Mouse (Mus musculus) gastrocnemius, postnatal 10 days (tissue): ENCODE results near the gene Slc46a3. TPM values are rescaled to one million over a fixed set of nuclear protein-coding genes. Genes with fewer than 3 reads are reported as not detected.
A peak's percentile ranks its signal among the peaks of the same experiment; 100 is the strongest.
"Not testable (repeated sequence)": the region's sequence is repeated elsewhere in the genome, so short reads cannot be mapped to it uniquely, and the experiment has no call there.

Source experiments
- DNase-seq: peaks from one replicate; pipeline ENCODE4 v3.0.0; 2021; ENCODE audit warnings: mixed read lengths
- long read RNA-seq, 2 experiments: library from polyadenylated mRNA; stranded (forward); transcript quantifications; one replicate each; pipeline ENCODE4 v2.0.0; 2021
- total RNA-seq, 2 experiments: library from RNA; stranded (reverse); gene quantifications; 2 replicates each; pipeline ENCODE4 v1.2.3; 2021

Slc46a3 gene
- total RNA-seq, result 1 to 10 TPM; 3.7 to 4.2 TPM
- long read RNA-seq, experiment 1, partial matches to known transcripts, result 0 of 3 reads
- long read RNA-seq, experiment 1, other reads (novel, unspliced or antisense), result 0 of 3 reads
- long read RNA-seq, experiment 2, partial matches to known transcripts, result 0 of 2 reads
- long read RNA-seq, experiment 2, other reads (novel, unspliced or antisense), result 1 of 2 reads

- peak; percentile 90 for DNase-seq
Observed at GRCm38 (mm10) chr5:147894455-147895076, at the start of gene Slc46a3. Slc46a3 (minus strand) TSS chr5:147894815.

DNA sequence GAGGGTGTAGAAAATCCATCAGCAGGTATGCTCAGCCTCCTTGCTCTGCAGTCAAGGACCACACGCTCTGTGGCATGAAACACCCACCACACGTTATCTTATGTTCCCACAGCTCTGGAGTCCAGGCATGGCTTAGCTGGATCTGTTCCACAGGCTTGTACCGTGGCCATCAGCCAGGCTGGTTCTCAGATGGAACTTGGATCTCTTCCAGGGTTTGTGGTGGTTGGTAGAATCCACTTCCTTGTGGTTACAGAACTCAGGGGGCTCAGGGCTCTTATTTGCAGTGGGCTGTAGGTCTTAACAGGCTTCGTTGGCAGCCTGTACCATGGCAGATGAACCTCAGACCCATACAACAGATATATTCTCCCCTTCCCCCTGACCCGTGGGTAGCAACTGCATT is 44.6 kb upstream of the Slc46a3 start:
- DNase-seq, result no peak

DNA sequence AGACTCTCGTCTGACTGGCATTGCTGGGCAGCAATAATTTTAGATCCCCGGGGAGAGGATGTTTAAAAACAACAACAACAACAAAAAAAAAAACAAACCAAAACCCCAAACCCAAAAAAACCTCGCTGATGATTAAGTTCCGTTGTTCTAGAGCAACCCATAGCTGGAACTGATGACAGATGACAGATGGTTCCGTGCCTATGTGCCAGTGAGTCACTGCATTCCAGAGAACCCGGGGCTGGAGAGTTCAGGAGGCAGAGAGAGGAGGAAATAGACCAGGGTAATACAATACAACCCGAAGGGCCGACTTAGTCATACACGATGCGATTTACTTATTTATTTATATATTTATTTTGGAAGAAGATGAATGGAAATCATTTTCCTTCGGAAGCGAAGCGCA is 40.5 kb upstream of the Slc46a3 start:
- DNase-seq, result no peak

DNA sequence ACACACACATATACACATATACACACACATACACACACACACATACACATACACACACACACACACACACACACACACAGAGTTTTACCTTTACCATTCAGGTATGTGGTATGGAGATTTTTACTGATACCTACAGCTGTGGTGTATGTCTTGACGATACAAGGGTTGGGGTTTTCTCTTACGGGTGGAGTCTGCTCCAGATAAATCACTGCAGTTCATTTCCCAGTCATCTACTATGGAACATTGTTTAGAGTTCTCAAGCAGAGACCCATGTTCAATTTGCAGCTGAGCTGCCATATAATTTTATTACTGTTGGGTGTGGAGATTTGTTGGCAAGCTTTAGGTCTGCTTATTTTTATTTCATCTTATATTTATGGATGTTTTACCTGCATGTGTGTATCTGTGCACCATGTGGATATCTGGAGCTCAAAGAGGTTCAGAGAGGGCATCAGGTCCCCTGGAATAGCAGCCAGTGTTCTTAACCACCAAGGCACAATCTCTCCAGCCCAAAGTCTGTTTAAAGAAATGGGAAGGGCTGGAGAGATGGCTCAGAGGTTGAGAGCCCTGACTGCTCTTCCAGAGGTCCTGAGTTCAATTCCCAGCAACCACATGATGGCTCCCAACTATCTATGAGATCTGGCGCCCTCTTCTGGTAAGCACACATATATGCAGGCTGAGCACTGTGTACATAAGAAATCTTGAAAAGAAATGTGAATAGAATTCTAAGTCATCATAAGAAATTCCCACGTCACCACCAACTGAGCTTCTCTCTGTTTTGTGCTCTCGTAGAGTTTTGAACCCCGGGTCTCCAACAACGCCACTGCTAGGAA is 34.3 kb upstream of the Slc46a3 start:
- DNase-seq, result no peak

DNA sequence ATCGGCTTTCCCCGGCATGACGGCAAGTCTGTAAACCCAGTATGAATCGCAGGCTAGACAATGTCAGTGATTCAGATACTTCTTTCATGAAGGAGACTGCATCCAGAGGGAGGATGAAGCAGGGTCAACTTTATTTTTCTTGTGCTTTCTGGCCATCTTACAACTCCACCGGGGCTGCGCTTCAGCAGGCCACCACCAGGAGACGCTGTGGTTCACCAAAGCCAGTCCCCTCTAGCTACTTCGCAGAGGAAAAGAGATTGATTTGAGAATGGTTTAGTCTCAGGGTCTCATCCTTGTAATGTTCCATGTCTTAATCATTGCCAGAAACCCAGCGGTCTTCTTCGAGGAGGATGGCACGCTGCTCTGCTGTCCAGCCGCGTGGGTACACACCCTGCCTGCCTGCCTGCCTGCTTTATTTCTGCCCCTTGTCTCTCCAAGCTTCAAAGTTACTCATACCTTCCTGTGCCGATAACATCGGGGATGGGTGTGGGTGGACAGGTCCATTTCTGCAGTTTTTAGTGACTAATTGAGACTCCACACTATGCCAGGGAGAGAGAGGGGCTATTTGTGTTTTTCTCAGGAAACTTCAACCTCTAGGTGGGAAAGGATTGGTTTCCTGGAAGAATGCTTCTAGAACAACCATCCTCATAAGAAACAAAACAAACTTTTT is 31.5 kb upstream of the Slc46a3 start:
- no peak for DNase-seq

- no peak for DNase-seq
Observed at GRCm38 (mm10) chr5:147924621-147925020, 30.0 kb upstream of the Slc46a3 start.

- no peak for DNase-seq
Observed at GRCm38 (mm10) chr5:147918044-147918846, 23.6 kb upstream of the Slc46a3 start.

DNA sequence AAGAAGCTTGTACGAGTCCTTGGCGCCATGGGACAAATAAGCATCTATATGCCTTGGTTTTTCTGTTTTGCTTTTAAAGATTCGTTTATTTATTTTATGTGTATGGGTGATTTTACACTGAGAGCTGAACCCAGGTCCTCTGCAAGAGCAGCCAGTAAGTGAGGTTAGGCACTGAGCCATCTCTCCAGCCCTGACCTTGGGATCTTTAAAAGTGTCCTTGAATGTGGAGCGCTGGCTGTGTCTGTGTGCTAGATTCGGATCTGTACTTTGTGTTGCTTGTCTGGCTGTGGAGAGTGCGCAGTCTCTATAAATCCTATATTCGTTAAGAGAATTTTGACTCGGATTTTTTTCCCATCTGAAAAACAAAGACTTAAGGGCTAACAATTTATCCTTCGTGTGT is 21.6 kb upstream of the Slc46a3 start:
- DNase-seq, result no peak

GRCm38 (mm10) chr5:147915038-147915566 is 20.5 kb upstream of the Slc46a3 start:
- no peak for DNase-seq

DNA sequence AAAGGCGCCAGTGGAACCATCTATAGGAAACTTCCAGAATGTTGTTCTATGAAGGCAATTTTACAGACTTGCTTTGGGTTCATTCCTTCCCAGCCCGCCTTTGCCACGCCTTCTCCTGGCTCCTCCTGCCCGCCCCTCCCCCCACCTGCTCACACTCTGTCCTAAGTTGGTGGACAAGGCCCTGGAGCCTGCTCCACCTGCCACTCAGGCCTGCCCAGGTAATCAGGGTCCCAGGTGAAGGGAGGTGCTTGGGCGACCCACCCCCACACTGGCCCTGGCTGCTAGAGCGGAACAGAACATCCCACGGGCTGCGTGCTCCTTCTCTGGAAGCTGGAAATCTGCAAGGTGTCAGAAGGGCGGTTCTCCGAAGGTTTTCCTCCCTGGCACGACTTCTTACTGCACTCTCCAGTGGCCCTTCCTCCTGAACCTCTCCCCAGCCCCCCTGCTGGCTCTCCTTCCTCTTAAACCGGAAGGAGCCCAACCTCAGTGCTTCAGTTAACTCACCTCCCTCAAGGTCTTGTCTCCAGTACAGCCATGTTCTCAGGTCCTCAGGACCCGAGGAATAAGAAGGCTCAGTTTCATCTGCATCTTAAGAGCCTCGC is 18.7 kb upstream of the Slc46a3 start:
- no peak for DNase-seq

GRCm38 (mm10) chr5:147911744-147912143 is 17.1 kb upstream of the Slc46a3 start:
- DNase-seq, result no peak

DNA sequence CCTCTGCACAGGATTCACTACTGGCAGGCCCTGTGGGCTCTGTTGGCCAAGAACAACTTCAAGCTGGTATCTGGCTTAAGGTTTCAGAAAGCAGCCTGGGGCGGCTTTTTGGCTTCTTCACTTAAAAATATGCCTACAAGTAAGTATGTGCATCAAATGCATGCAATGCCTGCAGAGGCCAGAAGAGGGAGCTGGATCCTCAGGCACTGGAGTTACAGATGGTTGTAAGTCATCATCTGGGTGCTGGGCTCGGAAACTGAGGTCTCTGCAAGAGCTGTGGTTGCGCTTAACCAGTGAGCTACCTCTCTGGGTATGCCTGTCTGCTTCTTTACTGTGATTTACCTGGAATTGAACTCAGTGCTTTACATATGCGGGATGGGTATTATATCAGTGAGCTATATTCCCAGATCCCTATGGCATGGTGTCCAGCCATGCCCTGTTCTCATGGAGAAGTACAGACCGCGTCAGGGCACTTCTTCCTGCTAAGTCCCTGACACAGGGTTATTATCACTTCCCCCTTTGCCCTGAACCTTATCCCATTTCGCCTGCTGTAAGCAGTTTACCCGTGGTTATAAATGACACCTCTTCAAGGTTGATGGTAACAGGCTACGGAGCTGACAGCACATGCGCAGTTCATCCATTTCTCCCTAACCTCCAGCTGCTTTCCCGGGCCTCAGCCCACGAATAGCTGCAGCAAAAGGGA is 16.3 kb upstream of the Slc46a3 start:
- no peak for DNase-seq

- no peak for DNase-seq
Observed at GRCm38 (mm10) chr5:147907851-147908250, 13.2 kb upstream of the Slc46a3 start.

- DNase-seq, result no peak
Observed at GRCm38 (mm10) chr5:147907144-147907543, 12.5 kb upstream of the Slc46a3 start.

DNA sequence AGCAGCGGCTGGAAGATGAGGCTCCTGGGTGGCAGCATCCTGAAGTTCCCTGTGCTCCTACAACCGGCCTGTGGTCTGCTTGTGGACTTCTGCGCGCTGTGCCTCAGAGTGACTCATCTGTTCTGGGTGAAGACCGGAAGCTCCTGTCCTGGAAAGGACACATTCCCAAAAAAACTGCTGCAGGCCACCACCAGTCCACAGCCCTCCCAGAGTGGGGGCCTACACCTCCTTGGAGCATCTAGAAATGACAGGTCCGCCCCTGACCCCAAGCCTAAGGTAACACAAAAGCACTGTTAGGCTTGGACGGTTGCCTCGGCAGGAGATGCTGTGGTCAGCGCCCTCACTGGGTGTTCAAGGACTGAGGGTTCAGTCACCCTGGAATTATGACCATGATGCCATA is 8.6 kb upstream of the Slc46a3 start:
- no peak for DNase-seq

GRCm38 (mm10) chr5:147902008-147902757 is 7.6 kb upstream of the Slc46a3 start:
- DNase-seq, result no peak

DNA sequence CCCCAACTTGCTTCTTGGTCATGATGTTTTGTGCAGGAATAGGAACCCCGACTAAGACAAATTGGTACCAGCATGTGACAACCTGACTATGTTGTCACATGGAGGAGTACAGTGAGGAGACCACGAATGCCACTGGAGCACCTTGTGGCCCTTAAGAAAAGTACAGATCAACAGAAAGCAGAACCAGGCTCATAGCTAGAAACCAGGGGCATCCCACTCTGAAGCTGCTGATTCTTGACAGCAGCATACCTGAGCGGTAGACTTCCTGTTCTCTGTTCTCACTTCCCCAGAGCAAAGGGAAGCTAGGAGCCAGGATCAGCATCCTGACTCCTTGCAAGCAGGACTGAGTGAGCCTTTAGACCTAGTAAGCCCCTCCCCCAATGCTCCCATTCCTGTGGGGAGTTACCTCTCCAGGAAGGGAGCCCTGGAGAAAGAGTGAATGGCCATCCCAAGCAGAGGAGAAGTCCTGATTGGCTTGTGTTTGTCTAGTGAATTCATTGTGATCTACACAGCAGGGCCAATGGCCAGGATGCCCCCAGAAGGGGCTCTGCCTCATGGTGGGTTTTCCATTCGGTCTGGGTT is 4.4 kb upstream of the Slc46a3 start:
- DNase-seq, result no peak

- DNase-seq, result no peak
Observed at GRCm38 (mm10) chr5:147898254-147898653, 3.6 kb upstream of the Slc46a3 start.

GRCm38 (mm10) chr5:147896501-147896900 is 1.9 kb upstream of the Slc46a3 start:
- DNase-seq, result not testable (repeated sequence)
